Mouse (Mus musculus): ENCODE data around the gene Gm21860.
"Not testable (repeated sequence)": the region's sequence is repeated elsewhere in the genome, so short reads cannot be mapped to it uniquely, and the experiment has no call there.

Gene Gm21860

DNA sequence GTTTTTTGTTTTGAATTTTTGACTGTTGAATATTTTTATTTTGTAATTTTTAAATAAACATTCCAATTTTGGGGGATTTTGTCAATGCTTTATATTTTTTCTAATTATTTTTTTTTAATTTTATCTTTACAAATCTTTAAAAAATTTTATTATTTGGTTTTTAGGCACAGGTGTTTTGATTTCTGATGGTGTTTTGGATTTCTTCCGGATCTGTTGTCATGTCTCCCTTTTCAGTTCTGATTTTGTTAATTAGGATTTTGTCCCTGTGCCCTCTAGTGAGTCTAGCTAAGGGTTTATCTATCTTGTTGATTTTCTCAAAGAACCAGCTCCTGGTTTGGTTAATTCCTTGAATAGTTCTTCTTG lies 23.0 kb downstream of the Gm21860 start:
- DNase-seq = not testable (repeated sequence)

GRCm38 (mm10) chrY:90730908-90731592 lies 23.6 kb downstream of the Gm21860 start:
- DNase-seq = peak; percentile 20

DNA sequence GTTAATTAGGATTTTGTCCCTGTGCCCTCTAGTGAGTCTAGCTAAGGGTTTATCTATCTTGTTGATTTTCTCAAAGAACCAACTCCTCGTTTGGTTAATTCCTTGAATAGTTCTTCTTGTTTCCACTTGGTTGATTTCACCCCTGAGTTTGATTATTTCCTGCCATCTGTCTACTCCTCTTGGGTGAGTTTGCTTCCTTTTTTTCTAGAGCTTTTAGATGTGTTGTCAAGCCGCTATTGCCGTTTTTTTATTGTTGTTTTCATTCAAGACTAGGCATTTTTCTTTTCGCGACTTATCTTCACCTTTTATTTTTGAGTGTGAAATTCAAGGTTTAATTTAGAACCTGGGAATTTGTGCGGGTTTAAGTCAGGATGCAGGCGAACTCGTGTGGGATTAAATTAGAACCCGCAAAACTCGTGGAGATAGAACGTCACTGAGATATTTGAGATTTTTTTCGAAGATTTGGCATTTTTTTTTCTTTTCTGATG lies 24.8 kb downstream of the Gm21860 start:
- DNase-seq = not testable (repeated sequence)

DNA sequence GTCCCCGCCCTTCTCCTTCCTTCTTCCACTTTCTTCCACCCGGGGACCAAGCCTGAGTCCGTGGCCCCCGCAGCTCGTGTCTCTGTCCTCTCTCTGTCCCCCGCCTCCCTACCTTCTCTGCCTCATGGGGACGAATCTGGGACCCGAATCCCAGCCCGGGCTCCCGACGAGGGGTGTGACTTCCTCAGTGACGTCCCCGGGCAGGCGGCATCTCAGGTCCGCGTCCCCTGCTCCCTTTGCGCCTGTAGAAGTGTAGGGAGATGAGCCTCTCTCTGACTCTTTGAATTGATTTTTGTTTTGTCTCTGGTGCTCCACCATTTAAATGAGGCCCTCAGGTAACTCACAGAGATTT lies 25.7 kb downstream of the Gm21860 start:
- peak; percentile 42 for DNase-seq

GRCm38 (mm10) chrY:90728251-90728904 lies 26.2 kb downstream of the Gm21860 start:
- DNase-seq = peak; percentile 15

DNA sequence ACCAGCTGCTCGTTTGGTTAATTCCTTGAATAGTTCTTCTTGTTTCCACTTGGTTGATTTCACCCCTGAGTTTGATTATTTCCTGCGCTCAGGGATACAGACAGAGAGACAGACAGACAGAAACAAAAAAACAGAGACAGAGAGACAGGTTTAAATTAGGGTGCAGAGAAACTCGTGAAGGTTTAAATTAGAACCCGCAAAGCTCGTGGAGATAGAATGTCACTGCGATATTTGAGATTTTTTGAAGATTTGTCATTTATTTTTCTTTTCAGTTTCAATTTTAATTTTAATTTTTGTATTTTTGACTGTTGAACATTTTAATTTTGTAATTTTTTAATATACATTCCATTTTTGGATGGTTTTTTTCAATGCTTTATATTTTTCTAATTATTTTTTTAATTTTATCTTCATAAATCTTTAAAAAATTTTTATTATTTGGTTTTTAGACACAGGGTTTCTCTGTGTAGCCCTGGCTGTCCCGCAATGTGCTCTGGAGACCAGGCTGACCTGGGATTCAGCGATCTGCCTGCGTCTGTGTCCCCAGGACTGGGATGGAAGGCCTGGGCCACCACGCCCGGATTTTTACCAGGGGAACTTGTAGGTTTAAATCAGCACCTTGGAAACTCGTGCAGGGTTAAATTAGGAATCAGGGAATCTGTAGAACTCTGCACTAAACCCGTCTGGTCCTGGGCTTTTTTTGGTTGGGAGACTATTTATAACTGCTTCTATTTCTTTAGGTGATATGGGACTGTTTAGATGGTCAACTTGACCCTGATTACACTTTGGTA lies 27.3 kb downstream of the Gm21860 start:
- DNase-seq = not testable (repeated sequence)

GRCm38 (mm10) chrY:90725701-90726451 lies 28.7 kb downstream of the Gm21860 start:
- not testable (repeated sequence) for DNase-seq

DNA sequence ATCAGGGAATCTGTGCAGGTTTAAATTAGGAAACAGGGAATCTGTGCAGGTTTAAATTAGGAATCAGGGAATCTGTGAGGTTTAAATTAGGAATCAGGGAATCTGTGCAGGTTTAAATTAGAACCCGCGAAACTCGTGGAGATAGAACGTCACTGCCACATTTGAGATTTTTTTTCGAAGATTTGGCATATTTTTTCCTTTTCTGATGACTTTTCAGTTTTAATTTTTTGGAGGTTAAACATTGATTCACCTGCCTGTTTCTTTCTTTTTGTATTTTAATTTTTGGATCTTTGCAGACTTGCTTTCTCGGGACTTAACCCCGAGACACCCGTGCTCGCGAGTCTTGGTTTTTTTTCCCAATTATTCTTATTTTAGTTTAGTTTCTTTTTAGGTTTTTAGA lies 29.5 kb downstream of the Gm21860 start:
- not testable (repeated sequence) for DNase-seq

DNA sequence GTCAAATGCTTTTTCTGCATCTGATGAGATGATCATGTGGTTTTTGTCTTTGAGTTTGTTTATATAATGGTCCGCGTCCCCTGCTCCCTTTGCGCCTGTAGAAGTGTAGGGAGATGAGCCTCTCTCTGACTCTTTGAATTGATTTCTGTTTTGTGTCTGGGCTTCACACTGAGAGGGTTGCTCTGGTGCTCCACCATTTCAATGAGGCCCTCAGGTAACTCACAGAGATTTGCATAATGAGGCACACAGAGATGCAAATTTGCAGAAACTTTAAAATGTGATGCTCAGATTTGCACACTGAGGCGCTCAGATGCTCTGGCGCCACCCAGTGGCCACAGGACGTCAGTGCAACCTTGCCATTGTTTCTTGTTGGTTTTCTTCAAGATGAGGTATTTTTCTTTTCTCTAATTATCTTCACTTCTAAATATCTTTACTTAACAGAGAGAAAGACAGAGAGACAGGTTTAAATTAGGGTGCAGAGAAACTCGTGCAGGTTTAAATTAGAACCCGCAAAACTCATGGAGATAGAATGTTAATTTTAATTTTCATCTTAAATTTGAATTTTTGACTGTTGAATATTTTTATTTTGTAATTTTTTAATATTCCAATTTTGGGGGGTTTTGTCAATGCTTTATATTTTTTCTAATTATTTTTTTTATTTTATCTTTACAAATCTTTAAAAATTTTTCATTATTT lies 30.5 kb downstream of the Gm21860 start:
- DNase-seq = not testable (repeated sequence)

GRCm38 (mm10) chrY:90723336-90723987 lies 31.2 kb downstream of the Gm21860 start:
- DNase-seq = peak; percentile 34

DNA sequence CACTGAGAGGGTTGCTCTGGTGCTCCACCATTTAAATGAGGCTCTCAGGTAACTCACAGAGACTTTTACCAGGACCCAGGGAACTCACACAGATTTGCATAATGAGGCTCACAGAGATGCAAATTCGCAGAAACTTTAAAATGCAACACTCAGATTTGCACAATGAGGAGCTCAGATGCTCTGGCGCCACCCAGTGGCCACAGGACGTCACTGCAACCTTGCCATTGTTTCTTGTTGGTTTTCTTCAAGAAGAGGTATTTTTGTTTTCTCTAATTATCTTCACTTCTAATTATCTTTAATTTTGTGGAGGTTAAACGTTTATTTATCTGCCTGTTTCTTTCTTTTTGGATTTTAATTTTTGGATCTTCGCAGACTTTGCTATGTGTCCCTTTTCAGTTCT lies 34.1 kb downstream of the Gm21860 start:
- not testable (repeated sequence) for DNase-seq

DNA sequence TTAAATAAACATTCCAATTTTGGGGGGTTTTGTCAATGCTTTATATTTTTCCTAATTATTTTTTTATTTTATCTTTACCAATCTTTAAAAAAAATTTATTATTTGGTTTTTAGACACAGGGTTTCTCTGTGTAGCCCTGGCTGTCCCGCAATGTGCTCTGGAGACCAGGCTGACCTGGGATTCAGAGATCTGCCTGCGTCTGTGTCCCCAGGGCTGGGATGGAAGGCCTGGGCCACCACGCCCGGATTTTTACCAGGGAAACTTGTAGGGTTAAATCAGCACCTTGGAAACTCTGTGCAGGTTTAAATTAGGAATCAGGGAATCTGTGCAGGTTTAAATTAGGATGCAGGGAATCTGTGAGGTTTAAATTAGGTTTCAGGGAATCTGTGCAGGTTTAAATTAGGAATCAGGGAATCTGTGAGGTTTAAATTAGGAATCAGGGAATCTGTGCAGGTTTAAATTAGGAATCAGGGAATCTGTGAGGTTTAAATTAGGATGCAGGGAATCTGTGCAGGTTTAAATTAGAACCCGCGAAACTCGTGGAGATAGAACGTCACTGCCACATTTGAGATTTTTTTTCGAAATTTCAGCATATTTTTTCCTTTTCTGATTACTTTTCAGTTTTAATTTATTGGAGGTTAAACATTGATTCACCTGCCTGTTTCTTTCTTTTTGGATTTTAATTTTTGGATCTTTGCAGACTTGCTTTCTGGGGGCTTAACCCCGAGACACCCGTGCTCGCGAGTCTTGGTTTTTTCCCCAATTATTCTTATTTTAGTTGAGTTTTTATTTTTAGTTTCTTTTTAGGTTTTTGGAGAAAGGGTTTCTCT lies 35.0 kb downstream of the Gm21860 start:
- DNase-seq = not testable (repeated sequence)

- DNase-seq = peak; percentile 68
These were observed 35.8 kb downstream of the Gm21860 start for GRCm38 (mm10) chrY:90718583-90719402.

GRCm38 (mm10) chrY:90718021-90718420 lies 36.6 kb downstream of the Gm21860 start:
- not testable (repeated sequence) for DNase-seq

DNA sequence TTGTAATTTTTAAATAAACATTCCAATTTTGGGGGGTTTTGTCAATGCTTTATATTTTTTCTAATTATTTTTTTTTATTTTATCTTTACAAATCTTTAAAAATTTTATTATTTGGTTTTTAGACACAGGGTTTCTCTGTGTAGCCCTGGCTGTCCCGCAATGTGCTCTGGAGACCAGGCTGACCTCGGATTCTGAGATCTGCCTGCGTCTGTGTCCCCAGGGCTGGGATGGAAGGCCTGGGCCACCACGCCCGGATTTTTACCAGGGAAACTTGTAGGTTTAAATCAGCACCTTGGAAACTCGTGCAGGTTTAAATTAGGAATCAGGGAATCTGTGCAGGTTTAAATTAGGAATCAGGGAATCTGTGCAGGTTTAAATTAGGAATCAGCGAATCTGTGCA lies 37.1 kb downstream of the Gm21860 start:
- DNase-seq = not testable (repeated sequence)

Data from kidney, postnatal 10 days (tissue).